Mouse (Mus musculus): Measurements from ENCODE around the gene Phf21b.

- TF ChIP-seq POLR2A (IDR thresholded peaks at IDR 0.05; ENCODE audit: insufficient read depth, low read depth, low read length), result no peak
- peak; percentile 50; the same call in 1 of the 2 replicates for TF ChIP-seq CTCF (IDR thresholded peaks at IDR 0.05; ENCODE audit: insufficient read depth, low read depth, low read length)
These were observed 55.7 kb downstream of the Phf21b start for GRCm38 (mm10) chr15:84800132-84800531.

All from olfactory bulb, adult 2 months (tissue).